Mouse (Mus musculus) MEL (cell line): ENCODE results near the gene Itih1. TPM values are rescaled to one million over a fixed set of nuclear protein-coding genes. Genes with fewer than 3 reads are reported as not detected.

Source experiments
- DNase-seq: peaks from one replicate; pipeline ENCODE4 v3.0.0; 2011; ENCODE audit warnings: low read depth, low spot score
- H3K27ac ChIP-seq: 2 replicates; pipeline ENCODE4 v1.5.1; 2012; ENCODE audit warnings: low read depth, mild to moderate bottlenecking, control low read depth, low read length, moderate library complexity; ENCODE audit not compliant: control insufficient read depth
- H3K27me3 ChIP-seq, 2 experiments: fragments of 150-350 bp in 1 of 2; sonication (generic) in 1 of 2; 2 replicates each; pipeline ENCODE4 v1.6.1; 2012; ENCODE audit warnings: low read length in 2 of 2, mild to moderate bottlenecking in 2 of 2, improper control_type of control experiment in 1 of 2, moderate library complexity in 1 of 2; ENCODE audit not compliant: insufficient read depth in 2 of 2, control insufficient read depth in 1 of 2
- H3K36me3 ChIP-seq, 2 experiments: 2 replicates each; pipeline ENCODE4 v1.6.1; 2012 to 2014; ENCODE audit warnings: low read length in 2 of 2, improper control_type of control experiment in 1 of 2, inconsistent platforms in 1 of 2, mild to moderate bottlenecking in 1 of 2; ENCODE audit not compliant: insufficient read depth in 2 of 2, control insufficient read depth in 1 of 2
- H3K4me1 ChIP-seq, 2 experiments: fragments of 150-350 bp in 1 of 2; sonication (generic) in 1 of 2; 2 replicates each; pipeline ENCODE4 v1.6.1; 2012; ENCODE audit warnings: low read length in 2 of 2, improper control_type of control experiment in 1 of 2, mild to moderate bottlenecking in 1 of 2; ENCODE audit not compliant: insufficient read depth in 2 of 2, control insufficient read depth in 1 of 2
- H3K4me3 ChIP-seq, 2 experiments: fragments of 150-350 bp in 1 of 2; sonication (generic) in 1 of 2; 2 replicates each; pipeline ENCODE4 v1.5.1; 2012; ENCODE audit warnings: low read depth in 2 of 2, low read length in 2 of 2, mild to moderate bottlenecking in 2 of 2, moderate library complexity in 2 of 2, control low read depth in 1 of 2, improper control_type of control experiment in 1 of 2; ENCODE audit not compliant: control insufficient read depth in 1 of 2, insufficient read depth in 1 of 2
- H3K79me2 ChIP-seq: 2 replicates; pipeline ENCODE4 v1.6.1; 2012; ENCODE audit warnings: mild to moderate bottlenecking, low read length, moderate library complexity; ENCODE audit not compliant: control insufficient read depth, poor library complexity, insufficient read depth
- H3K9ac ChIP-seq: 2 replicates; pipeline ENCODE4 v1.6.1; 2012; ENCODE audit warnings: low read depth, mild to moderate bottlenecking, control low read depth, low read length, moderate library complexity; ENCODE audit not compliant: control insufficient read depth, poor library complexity, severe bottlenecking
- H3K9me3 ChIP-seq: fragments of 150-350 bp; sonication (generic); replicated peaks from 2 replicates; pipeline ENCODE4 v1.6.1; 2012; ENCODE audit warnings: mild to moderate bottlenecking, low read length, improper control_type of control experiment, moderate library complexity; ENCODE audit not compliant: insufficient read depth
- BHLHE40 ChIP-seq: IDR thresholded peaks from 2 replicates; pipeline ENCODE4 v1.6.1; 2012; ENCODE audit warnings: low read depth, mild to moderate bottlenecking, inconsistent platforms, low read length, improper control_type of control experiment, borderline replicate concordance
- CTCF ChIP-seq, 3 experiments: IDR thresholded peaks in 2 of 3; conservative IDR thresholded peaks in 1 of 3; 2 replicates each; pipeline ENCODE4 v1.5.1; 2011 to 2012; ENCODE audit warnings: low read length in 3 of 3, low read depth in 2 of 3, mild to moderate bottlenecking in 2 of 3, improper control_type of control experiment in 1 of 3, inconsistent platforms in 1 of 3, mixed read lengths in 1 of 3, moderate library complexity in 1 of 3; ENCODE audit not compliant: control insufficient read depth in 1 of 3, insufficient read depth in 1 of 3, poor library complexity in 1 of 3, severe bottlenecking in 1 of 3
- EP300 ChIP-seq, 2 experiments: IDR thresholded peaks; 2 replicates each; pipeline ENCODE4 v1.6.1; 2011; ENCODE audit warnings: improper control_type of control experiment in 2 of 2, low read length in 2 of 2, low read depth in 1 of 2, mild to moderate bottlenecking in 1 of 2
- GABPA ChIP-seq: IDR thresholded peaks from 2 replicates; pipeline ENCODE4 v1.6.1; 2012; ENCODE audit warnings: low read depth, mild to moderate bottlenecking, inconsistent platforms, low read length, improper control_type of control experiment, moderate library complexity
- MAFK ChIP-seq: IDR thresholded peaks from 2 replicates; pipeline ENCODE4 v1.6.1; 2011; ENCODE audit warnings: low read depth, mild to moderate bottlenecking, low read length, improper control_type of control experiment, borderline replicate concordance
- MAZ ChIP-seq: IDR thresholded peaks from 2 replicates; pipeline ENCODE4 v1.6.1; 2012; ENCODE audit warnings: low read depth, mild to moderate bottlenecking, inconsistent platforms, low read length, improper control_type of control experiment
- MYB ChIP-seq: IDR thresholded peaks from 2 replicates; pipeline ENCODE4 v1.6.1; 2011; ENCODE audit warnings: mild to moderate bottlenecking, low read depth, low read length, improper control_type of control experiment
- MYC ChIP-seq: IDR thresholded peaks from 2 replicates; pipeline ENCODE4 v1.6.1; 2011; ENCODE audit warnings: low read depth, mild to moderate bottlenecking, low read length, improper control_type of control experiment, moderate library complexity
- NELFE ChIP-seq: IDR thresholded peaks from 2 replicates; pipeline ENCODE4 v1.6.1; 2011; ENCODE audit warnings: low read depth, low read length, improper control_type of control experiment
- NRF1 ChIP-seq: IDR thresholded peaks from 2 replicates; pipeline ENCODE4 v1.6.1; 2014; ENCODE audit warnings: low read depth, mild to moderate bottlenecking, inconsistent platforms, low read length, improper control_type of control experiment, moderate library complexity; ENCODE audit not compliant: poor library complexity, insufficient read depth, severe bottlenecking
- RAD21 ChIP-seq: IDR thresholded peaks from 2 replicates; pipeline ENCODE4 v1.6.1; 2011; ENCODE audit warnings: mild to moderate bottlenecking, low read depth, low read length, improper control_type of control experiment
- SMC3 ChIP-seq: IDR thresholded peaks from 2 replicates; pipeline ENCODE4 v1.6.1; 2011; ENCODE audit warnings: low read depth, low read length, improper control_type of control experiment
- ZC3H11A ChIP-seq: IDR thresholded peaks from 2 replicates; pipeline ENCODE4 v1.6.1; 2012; ENCODE audit warnings: low read depth, mild to moderate bottlenecking, inconsistent platforms, low read length, improper control_type of control experiment
- ZKSCAN1 ChIP-seq: IDR thresholded peaks from 2 replicates; pipeline ENCODE4 v1.6.1; 2012; ENCODE audit warnings: low read depth, mild to moderate bottlenecking, inconsistent platforms, low read length, improper control_type of control experiment, moderate library complexity
- ZMIZ1 ChIP-seq: IDR thresholded peaks from 2 replicates; pipeline ENCODE4 v1.6.1; 2012; ENCODE audit warnings: low read depth, mild to moderate bottlenecking, inconsistent platforms, low read length, improper control_type of control experiment, moderate library complexity
- ZNF384 ChIP-seq: IDR thresholded peaks from 2 replicates; pipeline ENCODE4 v1.6.1; 2012; ENCODE audit warnings: low read depth, mild to moderate bottlenecking, inconsistent platforms, low read length, improper control_type of control experiment
- polyA plus RNA-seq, 2 experiments: library from polyadenylated mRNA; stranded (reverse) in 1 of 2; unstranded in 1 of 2; fragments of >175 nt in 1 of 2; fragments of >200 nt in 1 of 2; gene quantifications; 2 replicates each; pipeline versions ENCODE4 v1.2.1 to v1.2.4; 2012; ENCODE audit warnings: low replicate concordance in 2 of 2, low read depth in 1 of 2; ENCODE audit not compliant: insufficient read length in 2 of 2, insufficient read depth in 1 of 2, missing spikeins in 1 of 2
- total RNA-seq: library from RNA; depleted of rRNA; stranded (reverse); fragments of 300-350 nt; gene quantifications from 2 replicates; pipeline ENCODE4 v1.2.3, GENCODE M21; 2012

Itih1 gene
- total and polyA plus RNA-seq, 3 experiments, result 0.03 TPM; not detected in 2

- TF ChIP-seq SMC3 (peak; percentile 18; the same call in 1 of the 2 replicates), CTCF (IDR thresholded peaks at IDR 0.05 in 2 of 3, conservative IDR thresholded peaks at IDR 0.05 in 1 of 3; ENCODE audit: control insufficient read depth in 1 of 3, insufficient read depth in 1 of 3, low read depth in 2 of 3, low read length in 3 of 3, poor library complexity in 1 of 3, severe bottlenecking in 1 of 3) (peak in 2 of 3 experiments; percentile 40 to 47; a peak in 4 of 6 replicates), MAZ (no peak)
- Histone ChIP-seq H3K27me3 (no peaks in the 10 kb centered on the region), H3K9ac (no peak overlapping the region), H3K4me3 (no peak overlapping the region), H3K27ac (no peak overlapping the region), H3K9me3 (no peaks in the 10 kb centered on the region), H3K36me3 (no peaks in the 10 kb centered on the region), H3K4me1 (peaks cover 0 to 6% of the 10 kb centered on the region in 2 experiments; a peak in 1 of 4 replicates), H3K79me2 (no peaks in the 10 kb centered on the region)
- peak; percentile 27 for DNase-seq
Observed at GRCm38 (mm10) chr14:30888271-30888732, 54.8 kb downstream of the Itih1 start.

- Histone ChIP-seq H3K4me1 (peaks cover 0 to 6% of the 10 kb centered on the region in 2 experiments; a peak in 1 of 4 replicates), H3K9ac (no peak within 1 kb of the TSS), H3K79me2 (no peaks in the 10 kb centered on the region), H3K36me3 (no peaks in the 10 kb centered on the region), H3K27me3 (no peaks in the 10 kb centered on the region), H3K9me3 (no peaks in the 10 kb centered on the region), H3K4me3 (no peak within 1 kb of the TSS), H3K27ac (no peak within 1 kb of the TSS)
- no peak for DNase-seq
- no peak for TF ChIP-seq MYC
- no peak for TF ChIP-seq ZKSCAN1
Observed at GRCm38 (mm10) chr14:30886204-30886603, 56.9 kb downstream of the Itih1 start, which contains the start of gene Itih4. Gene Itih4 (plus strand): TSS chr14:30886476.

GRCm38 (mm10) chr14:30885298-30885697 lies 57.8 kb downstream of the Itih1 start:
- no peaks in the 10 kb centered on the region for H3K79me2 ChIP-seq
- H3K27ac ChIP-seq, result no peak overlapping the region
- no peak for DNase-seq
- no peak overlapping the region for H3K9ac ChIP-seq
- H3K9me3 ChIP-seq, result no peaks in the 10 kb centered on the region
- TF ChIP-seq NELFE (no peak), ZMIZ1 (no peak), EP300 (IDR thresholded peaks at IDR 0.05; ENCODE audit: low read depth in 1 of 2, low read length in 2 of 2) (no peak), ZC3H11A (no peak), MAFK (no peak), CTCF (IDR thresholded peaks at IDR 0.05 in 2 of 3, conservative IDR thresholded peaks at IDR 0.05 in 1 of 3; ENCODE audit: control insufficient read depth in 1 of 3, insufficient read depth in 1 of 3, low read depth in 2 of 3, low read length in 3 of 3, poor library complexity in 1 of 3, severe bottlenecking in 1 of 3) (no peak), MYB (no peak), RAD21 (no peak), GABPA (no peak), NRF1 (no peak), ZNF384 (no peak), BHLHE40 (no peak)
- no peaks in the 10 kb centered on the region for H3K36me3 ChIP-seq
- no peak overlapping the region for H3K4me3 ChIP-seq
- peaks cover 0 to 6% of the 10 kb centered on the region in 2 experiments; a peak in 1 of 4 replicates for H3K4me1 ChIP-seq
- no peaks in the 10 kb centered on the region for H3K27me3 ChIP-seq
